ENCODE assay signal across 28 mouse cellular contexts in genomic region chr11:85555721-85556120, GRCm38 (mm10).
DNase-seq lines count a peak whose midpoint lies in the region; ATAC-seq lines count a peak whose summit lies in the region.
"Had no signal": no experiment of that assay in that cellular context is flagged by ENCODE, and none has a peak within 500 bp of the region (broad histone marks: within the 10 kb centered on the region; RNA-seq: fewer than 3 reads in every experiment).

No protein-coding gene starts in this region.

- no peak overlapping the region for H3K27ac ChIP-seq in hindbrain, embryonic 14.5 days
- no peak overlapping the region for H3K27ac ChIP-seq in midbrain, embryonic 10.5 days (replicated peaks)
- H3K27ac ChIP-seq: hindbrain, embryonic 15.5 days; midbrain, embryonic 12.5 days; neural tube, embryonic 13.5 days had no signal

- no peaks in the 10 kb centered on the region for H3K4me1 ChIP-seq in hindbrain, embryonic 14.5 days (replicated peaks; ENCODE audit: control insufficient read depth, insufficient read depth, low read length)
- H3K4me1 ChIP-seq in midbrain, embryonic 10.5 days = no peaks in the 10 kb centered on the region
- H3K4me1 ChIP-seq: hindbrain, embryonic 15.5 days; midbrain, embryonic 12.5 days; neural tube, embryonic 13.5 days had no signal

- 74% methylated on average over 2 of the region's 2 CpGs for WGBS in hindbrain, embryonic 14.5 days
- 87% methylated on average over 2 of the region's 2 CpGs for WGBS in midbrain, embryonic 10.5 days

- H3K9me3 ChIP-seq in hindbrain, embryonic 14.5 days (ENCODE audit: control insufficient read depth, low read length) = no peaks in the 10 kb centered on the region
- H3K9me3 ChIP-seq in midbrain, embryonic 10.5 days (replicated peaks) = no peaks in the 10 kb centered on the region
- H3K9me3 ChIP-seq: G1E; heart, embryonic 12.5 days; hindbrain, embryonic 15.5 days; liver, embryonic 12.5 days; midbrain, embryonic 12.5 days; neural tube, embryonic 13.5 days had no signal

- no peak overlapping the region for H3K4me2 ChIP-seq in hindbrain, embryonic 14.5 days (replicated peaks)
- H3K4me2 ChIP-seq: heart, embryonic 12.5 days; hindbrain, embryonic 15.5 days; liver, embryonic 12.5 days; midbrain, embryonic 12.5 days; neural tube, embryonic 13.5 days had no signal

- no peaks in the 10 kb centered on the region for H3K27me3 ChIP-seq in hindbrain, embryonic 14.5 days (ENCODE audit: control insufficient read depth, insufficient read depth, low read length)
- no peaks in the 10 kb centered on the region for H3K27me3 ChIP-seq in midbrain, embryonic 10.5 days (ENCODE audit: low read depth, poor library complexity, severe bottlenecking)
- H3K27me3 ChIP-seq: heart, embryonic 12.5 days; hindbrain, embryonic 15.5 days; liver, embryonic 12.5 days; midbrain, embryonic 12.5 days; neural tube, embryonic 13.5 days; Patski had no signal

- H3K36me3 ChIP-seq in hindbrain, embryonic 14.5 days (replicated peaks; ENCODE audit: control insufficient read depth, insufficient read depth) = no peaks in the 10 kb centered on the region
- no peaks in the 10 kb centered on the region for H3K36me3 ChIP-seq in midbrain, embryonic 10.5 days
- H3K36me3 ChIP-seq: heart, embryonic 12.5 days; hindbrain, embryonic 15.5 days; midbrain, embryonic 12.5 days; neural tube, embryonic 13.5 days had no signal

- no peak overlapping the region for H3K4me3 ChIP-seq in hindbrain, embryonic 14.5 days (replicated peaks; ENCODE audit: low read length)
- H3K4me3 ChIP-seq in midbrain, embryonic 10.5 days = no peak overlapping the region
- H3K4me3 ChIP-seq: heart, embryonic 12.5 days; hindbrain, embryonic 15.5 days; liver, embryonic 12.5 days; midbrain, embryonic 12.5 days; neural tube, embryonic 13.5 days had no signal

- ATAC-seq in CD4-positive, CD25-positive, alpha-beta regulatory T cell, adult 4 months = no peak
- ATAC-seq in hindbrain, embryonic 14.5 days (ENCODE audit: low FRiP score) = no peak
- ATAC-seq: forebrain, embryonic 14.5 days; liver, embryonic 12.5 days; liver, postnatal 0 days; Patski had no signal

- H3K9ac ChIP-seq in hindbrain, embryonic 14.5 days = no peak overlapping the region
- H3K9ac ChIP-seq: heart, embryonic 12.5 days; hindbrain, embryonic 15.5 days; liver, embryonic 12.5 days; liver, postnatal 0 days; midbrain, embryonic 12.5 days; neural tube, embryonic 13.5 days had no signal

- peak; percentile 7 for DNase-seq in CD4-positive, CD25-positive, alpha-beta regulatory T cell, adult 2 months (ENCODE audit: low read depth, low spot score)
- peak; percentile 66 for DNase-seq in heart, adult 11 months
- DNase-seq in heart, adult 8-10 months (ENCODE audit: low spot score) = no peak
- peak; percentile 54 for DNase-seq in induced T-regulatory cell, adult 2 months (ENCODE audit: low read depth)
- DNase-seq in hindbrain, embryonic 14.5 days (ENCODE audit: low spot score) = no peak
- DNase-seq in midbrain, embryonic 10.5 days (ENCODE audit: low spot score) = no peak
- DNase-seq: adrenal gland, adult 2 months; adrenal gland, postnatal 36 days; cerebellum, adult 2 months; cerebellum, postnatal 14 days; heart, adult 18-20 months; heart, postnatal 4 days; kidney, adult 18-20 months; kidney, postnatal 4 days; left cerebral cortex, postnatal 4 days; liver, postnatal 0 days; lung, postnatal 36 days; right cerebral cortex, postnatal 4 days; thymus, postnatal 4 days had no signal

Comparison
In these comparisons a context has a peak if more than half of its experiments do, and no peak if none do; other contexts are left out.
1. DNase-seq: peak in CD4-positive, CD25-positive, alpha-beta regulatory T cell, adult 2 months (single experiment), heart, adult 11 months (single experiment) and induced T-regulatory cell, adult 2 months (single experiment); none in heart, adult 8-10 months (single experiment), hindbrain, embryonic 14.5 days (single experiment) and midbrain, embryonic 10.5 days (single experiment).